ENCODE assay signal across 21 mouse cellular contexts in the genomic region with DNA sequence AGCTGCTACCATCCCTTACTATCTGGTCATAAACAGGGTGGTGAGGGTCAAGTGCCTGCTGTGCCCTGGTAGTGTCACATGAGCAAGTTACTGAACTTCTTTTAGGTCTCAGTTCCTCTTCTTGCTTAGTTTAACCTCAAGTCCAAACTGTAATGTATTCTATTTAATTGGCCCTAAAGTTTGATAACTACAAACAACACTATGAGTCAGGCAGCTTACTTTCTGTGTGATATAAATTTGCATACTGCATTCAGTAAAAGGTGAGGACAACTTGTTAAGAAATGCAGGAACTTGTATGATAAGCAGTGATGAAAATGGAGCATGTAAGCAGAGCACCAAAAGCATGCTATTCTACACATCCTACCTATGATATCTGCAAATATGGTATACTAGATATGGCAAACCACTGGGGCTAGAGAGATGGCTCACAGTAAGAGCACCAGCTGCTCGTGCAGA.
DNase-seq lines count a peak whose midpoint lies in the region; ATAC-seq and TF ChIP-seq lines count a peak whose summit lies in the region.
"Had no signal": no experiment of that assay in that cellular context is flagged by ENCODE, and none has a peak within 500 bp of the region (broad histone marks: within the 10 kb centered on the region; RNA-seq: fewer than 3 reads in every experiment).

No protein-coding gene starts in this region.

- no peak for TF ChIP-seq POLR2A in MEL (IDR thresholded peaks at IDR 0.05; ENCODE audit: control insufficient read depth in 1 of 2, insufficient read depth in 1 of 2, low read depth in 1 of 2, low read length in 2 of 2, poor library complexity in 1 of 2)

- no peaks in the 10 kb centered on the region for H3K27me3 ChIP-seq in liver, embryonic 11.5 days (replicated peaks; ENCODE audit: control insufficient read depth, insufficient read depth, low read length)
- no peaks in the 10 kb centered on the region for H3K27me3 ChIP-seq in MEL (ENCODE audit: control insufficient read depth in 1 of 2, insufficient read depth in 2 of 2, low read length in 2 of 2)
- H3K27me3 ChIP-seq in liver, embryonic 14.5 days (ENCODE audit: control insufficient read depth, insufficient read depth, low read length) = no peaks in the 10 kb centered on the region
- no peaks in the 10 kb centered on the region for H3K27me3 ChIP-seq in midbrain, embryonic 13.5 days
- H3K27me3 ChIP-seq: hindbrain, embryonic 15.5 days; kidney, embryonic 15.5 days; limb, embryonic 13.5 days; lung, embryonic 15.5 days; megakaryocyte, embryonic 14.5 days had no signal

- no peak for TF ChIP-seq RAD21 in MEL (IDR thresholded peaks at IDR 0.05; ENCODE audit: low read depth, low read length)

- H3K36me3 ChIP-seq in liver, embryonic 11.5 days (ENCODE audit: control insufficient read depth, insufficient read depth, low read length) = peaks cover under 1% of the 10 kb centered on the region; the same call in 1 of the 2 replicates
- peaks cover 0 to 35% of the 10 kb centered on the region in 2 experiments; a peak in 2 of 4 replicates for H3K36me3 ChIP-seq in MEL (ENCODE audit: control insufficient read depth in 1 of 2, insufficient read depth in 2 of 2, low read length in 2 of 2)
- no peaks in the 10 kb centered on the region for H3K36me3 ChIP-seq in liver, embryonic 14.5 days (replicated peaks; ENCODE audit: control insufficient read depth, insufficient read depth, low read depth)
- no peaks in the 10 kb centered on the region; the same call in 1 of the 2 replicates for H3K36me3 ChIP-seq in midbrain, embryonic 13.5 days
- H3K36me3 ChIP-seq: hindbrain, embryonic 15.5 days; lung, embryonic 15.5 days had no signal

- TF ChIP-seq EP300 in MEL (IDR thresholded peaks at IDR 0.05; ENCODE audit: low read depth in 1 of 2, low read length in 2 of 2) = peak; percentile 62 to 65
- peak; percentile 30 for TF ChIP-seq EP300 in liver, embryonic 14.5 days (IDR thresholded peaks at IDR 0.05; ENCODE audit: low read depth)

- H3K27ac ChIP-seq in liver, embryonic 11.5 days (ENCODE audit: low read depth, low read length) = no peak overlapping the region
- H3K27ac ChIP-seq in MEL (ENCODE audit: control insufficient read depth, low read depth, low read length) = peak overlapping the region; percentile 83
- H3K27ac ChIP-seq in liver, embryonic 14.5 days = no peak overlapping the region
- H3K27ac ChIP-seq in midbrain, embryonic 13.5 days = no peak overlapping the region
- H3K27ac ChIP-seq: forebrain, embryonic 10.5 days; hindbrain, embryonic 15.5 days; kidney, embryonic 15.5 days; limb, embryonic 13.5 days; lung, embryonic 15.5 days had no signal

- H3K4me2 ChIP-seq in liver, embryonic 11.5 days = no peak overlapping the region
- no peak overlapping the region for H3K4me2 ChIP-seq in liver, embryonic 14.5 days (ENCODE audit: low read depth)
- no peak overlapping the region for H3K4me2 ChIP-seq in midbrain, embryonic 13.5 days (replicated peaks)
- H3K4me2 ChIP-seq: hindbrain, embryonic 15.5 days; kidney, embryonic 15.5 days; limb, embryonic 13.5 days; lung, embryonic 15.5 days had no signal

- H3K4me3 ChIP-seq in liver, embryonic 11.5 days (ENCODE audit: low read depth, low read length) = no peak overlapping the region
- peak overlapping the region in 1 of 2 experiments; percentile 50; a peak in 2 of 4 replicates for H3K4me3 ChIP-seq in MEL (ENCODE audit: control insufficient read depth in 1 of 2, insufficient read depth in 1 of 2, low read depth in 2 of 2, low read length in 2 of 2)
- no peak overlapping the region for H3K4me3 ChIP-seq in liver, embryonic 14.5 days (ENCODE audit: insufficient read depth in 1 of 2, low read depth in 2 of 2, low read length in 2 of 2)
- no peak overlapping the region for H3K4me3 ChIP-seq in midbrain, embryonic 13.5 days (replicated peaks)
- H3K4me3 ChIP-seq: forebrain, embryonic 10.5 days; hindbrain, embryonic 15.5 days; kidney, embryonic 15.5 days; limb, embryonic 13.5 days; lung, embryonic 15.5 days; megakaryocyte, embryonic 14.5 days had no signal

- H3K79me2 ChIP-seq in MEL (ENCODE audit: control insufficient read depth, insufficient read depth, low read length, poor library complexity) = no peaks in the 10 kb centered on the region; the same call in 1 of the 2 replicates

- peak; percentile 72 for ATAC-seq in liver, embryonic 11.5 days (replicated peaks; ENCODE audit: low FRiP score)
- ATAC-seq in liver, embryonic 14.5 days (ENCODE audit: insufficient read depth) = peak; percentile 71; the same call in 1 of the 2 replicates
- peak; percentile 30; the same call in 1 of the 2 replicates for ATAC-seq in monocyte, adult 5-6 weeks (replicated peaks; ENCODE audit: insufficient number of reproducible peaks, low FRiP score, low TSS enrichment, poor library complexity, severe bottlenecking)
- ATAC-seq in midbrain, embryonic 13.5 days = no peak
- ATAC-seq in inflammation-experienced regulatory T-cells, adult 6 months = no peak
- ATAC-seq: activated CD4-positive, CD25-positive, alpha-beta regulatory T cell, adult 4 months; forebrain, postnatal 0 days had no signal

- WGBS in liver, embryonic 11.5 days = 44% methylated on average over 1 of the region's 1 CpGs
- WGBS in liver, embryonic 14.5 days (ENCODE audit: insufficient replicate concordance) = 22% methylated on average over 1 of the region's 1 CpGs
- WGBS in midbrain, embryonic 13.5 days = 94% methylated on average over 1 of the region's 1 CpGs

- H3K4me1 ChIP-seq in liver, embryonic 11.5 days (replicated peaks; ENCODE audit: control insufficient read depth, insufficient read depth, low read length) = peaks cover 11% of the 10 kb centered on the region
- H3K4me1 ChIP-seq in MEL (ENCODE audit: control insufficient read depth in 1 of 2, insufficient read depth in 2 of 2, low read length in 2 of 2) = peaks cover 13 to 15% of the 10 kb centered on the region in 2 experiments
- peaks cover 6 to 16% of the 10 kb centered on the region in 2 experiments; a peak in 3 of 4 replicates for H3K4me1 ChIP-seq in liver, embryonic 14.5 days (replicated peaks; ENCODE audit: control insufficient read depth in 2 of 2, insufficient read depth in 2 of 2, low read length in 1 of 2)
- peaks cover 7% of the 10 kb centered on the region; the same call in 1 of the 2 replicates for H3K4me1 ChIP-seq in midbrain, embryonic 13.5 days (replicated peaks)
- H3K4me1 ChIP-seq: forebrain, embryonic 10.5 days had no signal

- TF ChIP-seq CTCF in MEL (IDR thresholded peaks at IDR 0.05 in 2 of 3, conservative IDR thresholded peaks at IDR 0.05 in 1 of 3; ENCODE audit: control insufficient read depth in 1 of 3, insufficient read depth in 1 of 3, low read depth in 2 of 3, low read length in 3 of 3, poor library complexity in 1 of 3, severe bottlenecking in 1 of 3) = no peak
- TF ChIP-seq CTCF in liver, embryonic 14.5 days (IDR thresholded peaks at IDR 0.05; ENCODE audit: low read depth) = no peak

- no peak overlapping the region for H3K9ac ChIP-seq in liver, embryonic 11.5 days (ENCODE audit: low read depth, low read length)
- H3K9ac ChIP-seq in MEL (ENCODE audit: control insufficient read depth, low read depth, low read length, poor library complexity, severe bottlenecking) = peak overlapping the region; percentile 55; the same call in 1 of the 2 replicates
- H3K9ac ChIP-seq in liver, embryonic 14.5 days (replicated peaks) = no peak overlapping the region
- no peak overlapping the region for H3K9ac ChIP-seq in midbrain, embryonic 13.5 days (replicated peaks)
- H3K9ac ChIP-seq: forebrain, postnatal 0 days; hindbrain, embryonic 15.5 days; kidney, embryonic 15.5 days; limb, embryonic 13.5 days; lung, embryonic 15.5 days had no signal

- DNase-seq in liver, embryonic 11.5 days (ENCODE audit: low spot score) = no peak
- DNase-seq in liver (no peak), MEL (ENCODE audit: low read depth, low spot score) (peak; percentile 80)
- no peak for DNase-seq in liver, embryonic 14.5 days (ENCODE audit: low read depth in 3 of 3, low spot score in 3 of 3)
- no peak for DNase-seq in thymus, postnatal 14 days
- DNase-seq: adrenal gland, postnatal 10 days; cerebellum, adult 11-12 months; cerebellum, postnatal 36 days; forebrain, postnatal 0 days; heart, postnatal 36 days; retina, postnatal 1 day had no signal

- no peaks in the 10 kb centered on the region for H3K9me3 ChIP-seq in liver, embryonic 11.5 days (ENCODE audit: control insufficient read depth, low read length)
- no peaks in the 10 kb centered on the region for H3K9me3 ChIP-seq in MEL (replicated peaks; ENCODE audit: insufficient read depth, low read length)
- no peaks in the 10 kb centered on the region for H3K9me3 ChIP-seq in liver, embryonic 14.5 days (ENCODE audit: control insufficient read depth, low read length)
- H3K9me3 ChIP-seq in midbrain, embryonic 13.5 days = no peaks in the 10 kb centered on the region
- H3K9me3 ChIP-seq: forebrain, embryonic 10.5 days; hindbrain, embryonic 15.5 days; kidney, embryonic 15.5 days; limb, embryonic 13.5 days; lung, embryonic 15.5 days; megakaryocyte, embryonic 14.5 days had no signal

TF ChIP-seq in MEL, 35 proteins besides CTCF, POLR2A, EP300 and RAD21 (continues in another document):
- TF ChIP-seq ZKSCAN1 (IDR thresholded peaks at IDR 0.05; ENCODE audit: low read depth, low read length) (no peak), TAL1 (IDR thresholded peaks at IDR 0.05; ENCODE audit: low read length) (peak; percentile 50), MAX (IDR thresholded peaks at IDR 0.05; ENCODE audit: low read length) (0 out of 2 replicates have a peak, but pooled peaks have one; percentile 19), ZNF384 (IDR thresholded peaks at IDR 0.05; ENCODE audit: low read depth, low read length) (no peak), GATA1 (IDR thresholded peaks at IDR 0.05; ENCODE audit: low read depth, low read length) (peak; percentile 69), SIN3A (IDR thresholded peaks at IDR 0.05; ENCODE audit: low read length) (peak; percentile 16; the same call in 1 of the 2 replicates), POLR2AphosphoS2 (IDR thresholded peaks at IDR 0.05; ENCODE audit: low read length) (no peak), MYC (IDR thresholded peaks at IDR 0.05; ENCODE audit: low read depth, low read length) (peak; percentile 26; the same call in 1 of the 2 replicates), E2F4 (IDR thresholded peaks at IDR 0.05; ENCODE audit: borderline replicate concordance, low read depth, low read length) (no peak), GABPA (IDR thresholded peaks at IDR 0.05; ENCODE audit: low read depth, low read length) (no peak), UBTF (IDR thresholded peaks at IDR 0.05; ENCODE audit: borderline replicate concordance, insufficient read depth, low read depth, low read length) (no peak), ZMIZ1 (IDR thresholded peaks at IDR 0.05; ENCODE audit: low read depth, low read length) (no peak), MXI1 (IDR thresholded peaks at IDR 0.05; ENCODE audit: low read depth, low read length) (no peak), CHD1 (IDR thresholded peaks at IDR 0.05; ENCODE audit: low read depth, low read length) (no peak), TCF12 (IDR thresholded peaks at IDR 0.05; ENCODE audit: low read depth, low read length) (peak; percentile 58; the same call in 1 of the 2 replicates), BHLHE40 (IDR thresholded peaks at IDR 0.05; ENCODE audit: borderline replicate concordance, low read depth, low read length) (peak; percentile 46; the same call in 1 of the 2 replicates)

Comparison
In these comparisons a context has a peak if more than half of its experiments do, and no peak if none do; other contexts are left out.
1. ATAC-seq: peak in liver, embryonic 11.5 days (single experiment), liver, embryonic 14.5 days (single experiment) and monocyte, adult 5-6 weeks (single experiment); none in midbrain, embryonic 13.5 days (single experiment) and inflammation-experienced regulatory T-cells, adult 6 months (single experiment).